Mouse (Mus musculus) colon, adult 2 months (tissue): ENCODE measurements around the gene Plekhm2. TPM values are rescaled to one million over a fixed set of nuclear protein-coding genes. Genes with fewer than 3 reads are reported as not detected.

ENCODE experiments used
- polyA plus RNA-seq: library from polyadenylated mRNA; depleted of rRNA; stranded (reverse); fragments of >200 nt; gene quantifications from 2 replicates; pipeline ENCODE4 v1.2.3, GENCODE M21; 2012; rRNA removed

Plekhm2 gene
- polyA plus RNA-seq = 28.6 and 29.1 TPM in 2 replicates

DNA sequence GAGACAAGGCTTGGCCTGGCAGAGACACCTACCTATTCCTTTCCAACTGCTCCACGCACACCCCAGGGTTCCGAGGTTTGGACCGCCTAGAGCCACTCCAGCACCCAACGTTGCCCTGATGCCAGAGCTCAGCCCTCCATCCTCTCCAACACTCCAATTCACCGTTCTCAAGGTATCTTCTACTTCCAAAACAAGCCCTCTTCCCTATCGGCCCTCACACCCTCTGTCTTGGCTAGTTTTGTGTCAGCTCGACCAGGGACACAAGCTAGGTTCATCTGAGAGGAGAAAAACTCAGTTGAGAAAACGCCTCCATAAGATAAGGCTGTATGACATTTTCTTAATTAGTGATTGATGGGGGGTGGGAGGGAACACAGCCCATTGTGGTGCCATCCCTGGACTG, at the start of gene Plekhm2:
Gene Plekhm2, minus strand, starts transcription at position 101 of the 400 bp plus-strand sequence.

DNA sequence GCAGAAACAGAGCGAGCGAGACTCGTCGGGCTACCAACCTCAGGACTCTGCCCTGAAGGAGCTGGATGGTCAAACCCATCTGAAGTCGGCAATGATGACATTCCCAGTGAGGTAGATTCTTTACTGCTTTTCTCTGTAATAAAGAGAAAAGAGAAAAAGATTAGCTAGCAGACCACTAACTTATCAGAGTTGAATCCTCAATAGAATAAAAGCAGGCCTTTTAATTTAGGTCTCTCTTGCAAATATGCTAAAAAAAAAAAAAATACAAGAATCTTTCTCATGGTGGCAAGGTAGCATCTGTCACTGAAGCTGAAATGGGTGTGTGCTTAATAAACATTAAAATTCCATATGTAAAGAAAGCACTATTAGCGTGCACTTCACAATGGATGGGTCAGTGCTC, 20.8 kb upstream of the Plekhm2 start, which contains the start of gene Rsc1a1:
Gene Rsc1a1, minus strand, starts transcription at position 101 of the 400 bp plus-strand sequence.

DNA sequence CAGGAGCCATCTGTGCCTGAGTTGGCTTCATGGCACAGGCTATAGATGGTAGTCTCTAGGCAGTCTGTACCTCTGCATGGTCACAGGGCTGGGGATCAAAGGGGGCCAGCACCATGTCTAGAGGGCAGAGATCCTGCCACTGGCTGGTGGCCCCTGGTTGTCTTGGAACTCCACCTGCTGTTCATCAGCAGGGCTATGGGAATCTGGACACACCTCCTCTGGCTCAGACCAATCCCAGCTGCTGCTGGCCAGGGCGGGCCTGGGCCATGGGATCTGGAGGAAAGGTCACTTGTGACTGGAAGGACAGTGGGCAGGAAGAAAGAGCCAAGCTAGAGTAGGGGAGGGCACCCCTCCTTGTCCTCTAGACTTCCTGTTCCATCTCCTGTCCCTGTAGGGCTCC, 41.0 kb downstream of the Plekhm2 start, which contains the start of gene Slc25a34:
Gene Slc25a34, minus strand, starts transcription at position 156 of the 400 bp plus-strand sequence.

DNA sequence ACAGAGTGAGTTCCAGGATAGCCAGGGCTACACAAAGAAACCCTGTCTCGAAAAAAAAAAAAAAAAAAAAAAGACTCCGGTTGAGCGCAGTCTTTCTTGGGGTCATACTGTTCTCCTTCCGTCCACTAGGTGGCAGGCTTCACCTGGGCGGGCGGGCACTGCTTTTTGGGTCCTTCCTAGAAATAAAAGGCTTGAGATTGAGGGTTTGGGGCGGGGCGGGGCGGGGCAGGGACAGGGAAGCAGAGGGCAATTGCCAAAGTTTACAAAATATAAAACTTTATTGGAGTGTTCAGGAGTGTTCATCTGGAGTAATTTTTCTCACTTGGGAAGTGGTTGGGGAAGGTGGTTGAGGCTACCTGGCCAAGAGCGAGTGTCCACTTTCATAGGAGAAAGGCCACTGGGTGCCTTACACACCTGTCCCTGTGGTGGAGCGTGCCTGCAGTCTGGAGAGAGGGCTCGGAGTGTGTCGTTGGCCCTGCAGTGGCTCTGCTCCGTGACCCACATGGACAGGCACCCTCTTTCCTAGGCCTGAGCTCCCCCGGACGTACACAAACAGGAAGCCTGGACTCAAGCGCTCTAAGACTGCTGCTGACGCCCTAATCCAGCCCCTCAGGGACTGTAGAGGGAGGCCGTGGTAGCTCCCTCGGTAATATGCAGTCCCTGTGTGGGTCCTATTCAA, 46.0 kb downstream of the Plekhm2 start, which contains the start of gene Tmem82:
Gene Tmem82, minus strand, starts transcription at position 69 of the 679 bp plus-strand sequence.

DNA sequence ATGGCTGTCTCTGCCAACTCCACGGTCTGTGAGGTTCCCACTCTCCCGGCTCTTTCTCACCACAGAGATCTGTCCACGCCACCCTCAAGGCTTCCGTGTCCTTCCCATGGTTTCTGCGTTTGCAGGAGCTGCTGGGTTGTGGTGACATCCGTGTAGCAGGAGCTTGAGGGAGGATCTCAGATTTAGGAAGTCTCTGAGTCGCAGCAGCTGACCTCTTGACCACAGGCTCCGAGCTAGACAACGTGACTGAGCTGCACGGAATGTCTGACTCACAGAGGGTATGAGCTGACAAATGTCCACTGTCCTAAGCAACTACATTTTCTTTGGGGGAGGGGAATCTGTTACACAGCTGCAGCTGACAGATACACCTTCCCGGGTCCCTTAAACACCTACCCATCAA, 58.8 kb downstream of the Plekhm2 start, which contains the start of gene Fblim1:
Gene Fblim1, minus strand, starts transcription at position 236 of the 400 bp plus-strand sequence.

Other genes starting within 250 kb of the Plekhm2 start
- gene Clcnkb, start 248.9 kb downstream of the Plekhm2 start, polyA plus RNA-seq = 0.08 and 0.92 TPM in 2 replicates
- 16.5 and 19.5 TPM in 2 replicates for gene Hspb7, start 244.1 kb downstream of the Plekhm2 start, polyA plus RNA-seq
- gene Srarp, start 228.8 kb downstream of the Plekhm2 start, polyA plus RNA-seq = 0.35 and 0.40 TPM in 2 replicates
- gene Zbtb17, start 220.2 kb downstream of the Plekhm2 start, polyA plus RNA-seq = 40.2 and 41.1 TPM in 2 replicates
- gene Spen, start 126.3 kb downstream of the Plekhm2 start, polyA plus RNA-seq = 21.2 and 27.0 TPM in 2 replicates
- gene Fblim1, start 58.8 kb downstream of the Plekhm2 start, polyA plus RNA-seq = 118 and 124 TPM in 2 replicates
- gene Tmem82, start 46.3 kb downstream of the Plekhm2 start, polyA plus RNA-seq = 43.3 and 46.4 TPM in 2 replicates
- 44.8 and 48.5 TPM in 2 replicates for gene Slc25a34, start 41.1 kb downstream of the Plekhm2 start, polyA plus RNA-seq
- gene Rsc1a1, start 20.7 kb upstream of the Plekhm2 start, polyA plus RNA-seq = 8.7 and 14.3 TPM in 2 replicates
- gene Ddi2, start 58.5 kb upstream of the Plekhm2 start, polyA plus RNA-seq = 17.2 and 20.5 TPM in 2 replicates
- gene Agmat, start 81.8 kb upstream of the Plekhm2 start, polyA plus RNA-seq = 0.17 and 0.58 TPM in 2 replicates
- 8.2 and 9.1 TPM in 2 replicates for gene Dnajc16, start 126.0 kb upstream of the Plekhm2 start, polyA plus RNA-seq
- gene Casp9, start 128.7 kb upstream of the Plekhm2 start, polyA plus RNA-seq = 21.1 and 22.4 TPM in 2 replicates
- 9.3 and 11,101 TPM in 2 replicates for gene Cela2a, start 161.3 kb upstream of the Plekhm2 start, polyA plus RNA-seq
- 0.84 and 1,055 TPM in 2 replicates for gene Ctrc, start 181.5 kb upstream of the Plekhm2 start, polyA plus RNA-seq
- 224 and 309 TPM in 2 replicates for gene Efhd2, start 210.0 kb upstream of the Plekhm2 start, polyA plus RNA-seq